Mouse (Mus musculus): ENCODE measurements around the gene Gm32742. TPM values are rescaled to one million over a fixed set of nuclear protein-coding genes. Genes with fewer than 3 reads are reported as not detected.
A peak's percentile ranks its signal among the peaks of the same experiment; 100 is the strongest.

The Gm32742 gene
- total and polyA plus RNA-seq, 2 experiments from 2014 or later = 0.04 TPM; not detected in 1

GRCm38 (mm10) chr9:51174890-51175464 is 9.7 kb upstream of the Gm32742 start:
- whole genome bisulfite sequencing = 44% methylated on average over 8 of the region's 8 CpGs
- no peak for TF ChIP-seq CTCF (IDR thresholded peaks at IDR 0.05; ENCODE audit: low read depth)
- no peaks in the 10 kb centered on the region for H3K4me1 ChIP-seq (ENCODE audit: insufficient read depth, low read length)
- DNase-seq (ENCODE audit: low spot score) (no peak), ATAC-seq (no peak)
- H3K27me3 ChIP-seq (ENCODE audit: insufficient read depth, low read length) = no peaks in the 10 kb centered on the region
- H3K9me3 ChIP-seq (ENCODE audit: low read length) = no peaks in the 10 kb centered on the region
- H3K27ac ChIP-seq = no peak overlapping the region
- H3K4me2 ChIP-seq (ENCODE audit: low read depth, low read length) = no peak overlapping the region
- no peak overlapping the region for H3K4me3 ChIP-seq (ENCODE audit: low read length)
- H3K9ac ChIP-seq (replicated peaks; ENCODE audit: low read length) = no peak overlapping the region
- no peaks in the 10 kb centered on the region for H3K36me3 ChIP-seq (ENCODE audit: insufficient read depth, low read length)

DNA sequence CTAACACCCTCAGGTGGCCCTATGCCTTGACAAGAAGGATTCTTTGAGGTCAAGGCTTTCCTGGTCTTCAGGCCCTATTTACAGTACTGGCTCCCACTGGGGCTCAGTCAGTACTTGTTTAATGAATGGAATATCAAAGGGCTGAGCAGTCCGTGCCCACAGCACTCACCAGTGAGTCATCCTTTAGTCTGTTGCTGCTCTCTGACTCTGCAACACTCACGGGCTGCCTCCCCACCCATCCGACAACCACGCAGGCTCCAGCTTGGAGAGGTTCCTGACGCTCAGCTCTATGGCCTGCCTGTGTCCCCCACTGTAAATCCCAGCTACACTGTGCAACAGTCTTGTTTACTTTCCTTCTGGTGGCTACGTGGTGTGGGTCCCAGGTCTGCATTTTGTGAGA is 5.0 kb upstream of the Gm32742 start:
- no peak for TF ChIP-seq CTCF (IDR thresholded peaks at IDR 0.05; ENCODE audit: low read depth)
- WGBS = 76% methylated on average over 6 of the region's 6 CpGs
- no peaks in the 10 kb centered on the region for H3K36me3 ChIP-seq (ENCODE audit: insufficient read depth, low read length)
- DNase-seq (ENCODE audit: low spot score) (no peak), ATAC-seq (no peak)
- no peak overlapping the region for H3K4me3 ChIP-seq (ENCODE audit: low read length)
- H3K4me2 ChIP-seq (ENCODE audit: low read depth, low read length) = no peak overlapping the region
- no peaks in the 10 kb centered on the region for H3K9me3 ChIP-seq (ENCODE audit: low read length)
- H3K4me1 ChIP-seq (ENCODE audit: insufficient read depth, low read length) = no peaks in the 10 kb centered on the region
- no peak overlapping the region for H3K9ac ChIP-seq (replicated peaks; ENCODE audit: low read length)
- H3K27me3 ChIP-seq (ENCODE audit: insufficient read depth, low read length) = no peaks in the 10 kb centered on the region
- no peak overlapping the region for H3K27ac ChIP-seq

DNA sequence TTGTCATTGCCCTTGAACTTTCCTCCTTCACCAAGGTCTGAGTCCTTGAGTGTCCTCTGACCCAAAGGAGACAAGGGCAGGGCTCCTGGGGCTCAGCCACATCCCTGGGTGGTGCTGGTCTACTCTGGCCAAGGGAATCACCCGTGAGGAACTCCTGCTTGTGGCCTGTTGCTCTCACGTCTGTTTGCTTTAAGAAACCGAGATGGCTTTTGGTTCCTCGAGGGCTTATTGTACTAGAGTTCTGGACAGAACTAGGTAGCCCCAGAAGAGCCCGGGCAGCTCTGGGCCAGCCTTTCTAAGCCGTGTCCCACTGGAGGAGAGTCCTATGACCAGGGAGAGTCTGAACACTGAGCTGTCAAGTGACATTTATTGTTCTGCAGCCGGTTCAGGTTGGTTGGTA is 3.8 kb upstream of the Gm32742 start:
- H3K4me2 ChIP-seq (ENCODE audit: low read depth, low read length) = no peak overlapping the region
- no peak for TF ChIP-seq CTCF (IDR thresholded peaks at IDR 0.05; ENCODE audit: low read depth)
- H3K4me3 ChIP-seq (ENCODE audit: low read length) = no peak overlapping the region
- H3K36me3 ChIP-seq (ENCODE audit: insufficient read depth, low read length) = no peaks in the 10 kb centered on the region
- H3K9ac ChIP-seq (replicated peaks; ENCODE audit: low read length) = no peak overlapping the region
- WGBS = 84% methylated on average over 7 of the region's 7 CpGs
- no peaks in the 10 kb centered on the region for H3K4me1 ChIP-seq (ENCODE audit: insufficient read depth, low read length)
- ATAC-seq (no peak), DNase-seq (ENCODE audit: low spot score) (no peak)
- H3K9me3 ChIP-seq (ENCODE audit: low read length) = no peaks in the 10 kb centered on the region
- no peaks in the 10 kb centered on the region for H3K27me3 ChIP-seq (ENCODE audit: insufficient read depth, low read length)
- no peak overlapping the region for H3K27ac ChIP-seq

DNA sequence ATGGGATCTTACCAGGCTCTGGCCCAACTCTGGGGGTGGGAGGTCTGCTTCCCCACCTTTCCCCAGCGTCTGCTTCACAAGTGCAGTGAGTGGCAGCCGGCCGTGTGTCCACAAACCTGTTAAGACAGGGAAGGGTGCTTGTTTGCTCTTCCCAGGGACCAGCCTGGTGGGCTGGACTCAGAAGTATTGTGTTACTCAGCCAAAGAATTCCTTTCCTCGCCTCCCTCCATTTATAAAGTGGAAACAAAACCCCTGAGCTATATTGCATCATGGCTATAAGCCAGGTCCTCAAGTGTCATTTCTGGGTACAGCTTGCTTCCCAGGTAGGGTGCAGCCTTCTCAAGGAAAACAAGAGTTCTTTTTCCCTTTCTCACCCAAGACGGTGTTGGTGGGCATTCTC is 3.4 kb upstream of the Gm32742 start:
- Histone ChIP-seq H3K27me3 (ENCODE audit: insufficient read depth, low read length) (no peaks in the 10 kb centered on the region), H3K9me3 (ENCODE audit: low read length) (no peaks in the 10 kb centered on the region), H3K27ac (no peak overlapping the region), H3K9ac (replicated peaks; ENCODE audit: low read length) (no peak overlapping the region), H3K4me3 (ENCODE audit: low read length) (no peak overlapping the region), H3K4me2 (ENCODE audit: low read depth, low read length) (no peak overlapping the region), H3K36me3 (ENCODE audit: insufficient read depth, low read length) (no peaks in the 10 kb centered on the region), H3K4me1 (ENCODE audit: insufficient read depth, low read length) (no peaks in the 10 kb centered on the region)
- 84% methylated on average over 5 of the region's 5 CpGs for WGBS
- DNase-seq (ENCODE audit: low spot score) = no peak
- no peak for TF ChIP-seq CTCF (IDR thresholded peaks at IDR 0.05; ENCODE audit: low read depth)
- no peak for ATAC-seq

GRCm38 (mm10) chr9:51167954-51168353 is 2.6 kb upstream of the Gm32742 start:
- no peak for TF ChIP-seq CTCF (IDR thresholded peaks at IDR 0.05; ENCODE audit: low read depth)
- Histone ChIP-seq H3K4me2 (ENCODE audit: low read depth, low read length) (no peak overlapping the region), H3K36me3 (ENCODE audit: insufficient read depth, low read length) (no peaks in the 10 kb centered on the region), H3K9ac (replicated peaks; ENCODE audit: low read length) (no peak overlapping the region), H3K4me3 (ENCODE audit: low read length) (no peak overlapping the region), H3K9me3 (ENCODE audit: low read length) (no peaks in the 10 kb centered on the region), H3K27me3 (ENCODE audit: insufficient read depth, low read length) (no peaks in the 10 kb centered on the region), H3K27ac (no peak overlapping the region), H3K4me1 (ENCODE audit: insufficient read depth, low read length) (no peaks in the 10 kb centered on the region)
- DNase-seq (ENCODE audit: low spot score) (no peak), ATAC-seq (no peak)
- WGBS = 44% methylated on average over 11 of the region's 11 CpGs

- Histone ChIP-seq H3K9ac (replicated peaks; ENCODE audit: low read length) (no peak overlapping the region), H3K4me1 (ENCODE audit: insufficient read depth, low read length) (no peaks in the 10 kb centered on the region), H3K27me3 (ENCODE audit: insufficient read depth, low read length) (no peaks in the 10 kb centered on the region), H3K27ac (no peak overlapping the region), H3K4me3 (ENCODE audit: low read length) (no peak overlapping the region), H3K9me3 (ENCODE audit: low read length) (no peaks in the 10 kb centered on the region), H3K36me3 (ENCODE audit: insufficient read depth, low read length) (no peaks in the 10 kb centered on the region), H3K4me2 (ENCODE audit: low read depth, low read length) (no peak overlapping the region)
- 69% methylated on average over 5 of the region's 5 CpGs for WGBS
- no peak for DNase-seq (ENCODE audit: low spot score)
- ATAC-seq = no peak
- peak; percentile 32; the same call in 1 of the 2 replicates for TF ChIP-seq CTCF (IDR thresholded peaks at IDR 0.05; ENCODE audit: low read depth)
Observed at GRCm38 (mm10) chr9:51163989-51164388, 1.3 kb downstream of the Gm32742 start.

- Histone ChIP-seq H3K4me3 (ENCODE audit: low read length) (no peak overlapping the region), H3K27me3 (ENCODE audit: insufficient read depth, low read length) (no peaks in the 10 kb centered on the region), H3K9me3 (ENCODE audit: low read length) (no peaks in the 10 kb centered on the region), H3K27ac (no peak overlapping the region), H3K36me3 (ENCODE audit: insufficient read depth, low read length) (no peaks in the 10 kb centered on the region), H3K4me1 (ENCODE audit: insufficient read depth, low read length) (no peaks in the 10 kb centered on the region), H3K4me2 (ENCODE audit: low read depth, low read length) (no peak overlapping the region), H3K9ac (replicated peaks; ENCODE audit: low read length) (no peak overlapping the region)
- 31% methylated on average over 4 of the region's 4 CpGs for WGBS
- peak; percentile 99 for TF ChIP-seq CTCF (IDR thresholded peaks at IDR 0.05; ENCODE audit: low read depth)
- peak; percentile 82 for ATAC-seq
- peak; percentile 88 for DNase-seq (ENCODE audit: low spot score)
Observed at GRCm38 (mm10) chr9:51161771-51162388, 3.4 kb downstream of the Gm32742 start.
